Mouse (Mus musculus): ENCODE results near the gene Rtkn2.
A peak's percentile ranks its signal among the peaks of the same experiment; 100 is the strongest.

GRCm38 (mm10) chr10:68013137-68013536 lies 33.8 kb downstream of the Rtkn2 start:
- no peak for TF ChIP-seq POLR2A (IDR thresholded peaks at IDR 0.05; ENCODE audit: control insufficient read depth, low read depth, low read length)
- peak; percentile 100 for TF ChIP-seq CTCF (IDR thresholded peaks at IDR 0.05; ENCODE audit: control insufficient read depth, insufficient read depth, insufficient replicate concordance, low read depth, low read length)

Data from testis, adult 2 months (tissue).